Mouse (Mus musculus): ENCODE measurements around the gene Rhoa. TPM values are rescaled to one million over a fixed set of nuclear protein-coding genes. Genes with fewer than 3 reads are reported as not detected.
A peak's percentile ranks its signal among the peaks of the same experiment; 100 is the strongest.

Gene Rhoa
- total RNA-seq, 2 experiments from 2014 or later: 163 to 172 TPM

DNA sequence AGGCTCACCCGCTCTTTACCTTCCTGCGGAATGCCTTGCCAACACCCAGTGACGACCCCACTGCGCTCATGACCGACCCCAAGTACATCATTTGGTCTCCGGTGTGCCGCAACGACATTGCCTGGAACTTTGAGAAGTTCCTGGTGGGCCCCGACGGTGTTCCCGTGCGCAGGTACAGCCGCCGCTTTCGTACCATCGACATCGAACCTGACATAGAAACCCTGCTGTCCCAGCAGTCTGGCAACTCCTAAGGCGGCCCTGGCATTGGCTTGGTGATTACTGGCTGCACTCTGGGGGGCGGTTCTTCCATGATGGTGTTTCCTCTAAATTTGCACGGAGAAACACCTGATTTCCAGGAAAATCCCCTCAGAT is 33.9 kb downstream of the Rhoa start:
- DNase-seq (ENCODE audit: low spot score in 2 of 2): no peak

DNA sequence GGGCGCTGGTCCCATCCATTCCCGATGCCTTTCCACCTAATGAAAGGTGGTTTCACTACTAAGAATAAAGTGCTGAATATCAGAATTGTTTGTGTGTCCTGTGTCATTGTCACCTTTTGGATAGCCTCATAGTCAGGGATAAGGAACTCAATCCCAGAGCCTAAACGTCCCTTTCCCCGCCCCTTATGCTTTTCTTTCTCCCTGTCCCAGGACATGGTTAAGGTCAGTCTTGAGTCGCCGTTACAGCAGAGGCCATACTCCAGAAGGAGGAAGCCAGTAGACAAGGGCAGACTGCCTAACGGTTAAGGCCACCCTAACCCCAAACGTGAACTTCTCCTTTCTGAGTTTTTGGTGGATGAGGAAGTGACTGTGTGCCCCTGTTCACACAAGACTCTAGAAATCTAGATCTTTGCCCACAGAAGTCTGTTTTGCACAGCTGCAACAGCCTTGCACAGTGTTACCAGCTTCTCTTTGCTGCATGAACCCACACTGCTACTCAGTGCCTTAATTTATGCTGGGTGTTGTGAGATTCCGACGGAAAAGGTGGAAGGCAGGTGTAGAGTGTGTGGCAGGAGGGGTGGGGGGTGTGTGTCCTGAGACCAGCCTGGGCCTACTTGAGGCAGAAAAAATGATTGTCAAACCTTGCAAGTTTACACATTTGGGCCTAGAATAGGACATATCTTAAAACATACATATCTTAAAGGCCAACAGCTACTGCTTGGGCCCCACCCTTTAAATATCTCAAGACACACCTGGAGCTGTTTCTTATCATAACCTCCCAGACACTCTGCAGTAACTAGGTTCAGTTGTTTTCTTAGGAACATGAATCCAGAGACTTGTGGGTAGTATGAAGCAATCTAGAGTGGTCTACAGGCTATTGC is 34.6 kb downstream of the Rhoa start:
- DNase-seq (ENCODE audit: low spot score in 2 of 2): no peak

DNA sequence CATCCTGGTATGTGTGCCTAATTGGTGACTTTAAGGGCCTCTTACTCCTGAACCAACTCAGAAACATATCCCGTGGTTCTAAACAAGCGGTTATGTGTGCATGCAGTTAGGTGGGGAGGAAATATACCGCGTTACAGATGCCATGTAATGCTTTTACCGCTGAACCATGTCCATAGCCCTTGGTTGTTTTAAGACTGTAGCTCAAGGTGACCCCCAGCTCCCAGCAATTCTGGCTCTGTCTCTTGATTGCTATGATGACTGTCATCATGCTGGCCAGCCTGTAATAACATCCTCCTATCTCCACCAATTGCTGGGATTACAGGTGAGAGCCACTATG is 35.2 kb downstream of the Rhoa start:
- DNase-seq (ENCODE audit: low spot score in 2 of 2): no peak

DNA sequence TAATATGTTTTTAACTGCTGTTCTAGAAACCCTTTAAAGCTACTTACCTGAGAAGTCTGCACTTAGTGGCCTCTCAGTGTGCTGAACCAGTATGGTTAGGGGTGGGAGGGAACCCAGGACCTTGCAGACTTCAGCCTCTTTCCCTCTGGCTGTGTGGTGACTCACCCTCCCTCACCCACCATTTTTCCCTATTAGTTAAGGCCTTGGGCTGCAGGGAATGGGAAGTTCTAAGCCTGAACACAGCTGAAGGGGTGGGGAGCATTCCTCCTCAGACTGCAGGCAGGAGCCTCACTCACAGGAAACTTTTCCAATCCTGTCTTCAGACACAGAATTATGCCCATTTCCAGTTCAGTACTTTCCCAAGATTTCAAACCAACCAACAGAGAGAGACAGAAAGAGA is 35.9 kb downstream of the Rhoa start:
- no peak for DNase-seq (ENCODE audit: low spot score in 2 of 2)

DNA sequence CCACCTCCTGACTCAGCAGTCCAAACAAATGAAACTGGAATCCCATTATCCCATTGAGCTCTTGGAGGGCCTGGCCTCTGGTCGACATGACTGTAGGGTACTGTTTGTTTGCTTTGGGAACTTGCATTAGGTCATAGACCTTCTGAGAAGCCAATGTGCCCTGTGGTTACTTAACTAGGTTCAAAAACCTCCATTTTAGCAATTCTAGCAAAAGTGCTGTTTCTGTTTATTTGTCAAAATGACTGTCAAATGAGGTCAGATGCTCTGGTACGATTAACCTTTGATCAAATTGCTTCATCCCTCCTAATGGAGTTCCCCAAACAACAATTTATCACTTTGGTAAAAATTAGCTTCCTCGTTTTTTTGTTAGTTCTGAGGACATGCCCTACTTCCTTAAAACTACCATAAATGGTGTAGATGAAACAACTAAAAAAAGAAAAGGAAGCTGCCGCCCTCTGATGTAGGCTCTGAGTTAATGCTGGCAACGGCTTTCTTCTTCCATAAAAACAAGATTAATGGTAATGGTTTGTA is 36.4 kb downstream of the Rhoa start:
- DNase-seq (ENCODE audit: low spot score in 2 of 2): no peak

DNA sequence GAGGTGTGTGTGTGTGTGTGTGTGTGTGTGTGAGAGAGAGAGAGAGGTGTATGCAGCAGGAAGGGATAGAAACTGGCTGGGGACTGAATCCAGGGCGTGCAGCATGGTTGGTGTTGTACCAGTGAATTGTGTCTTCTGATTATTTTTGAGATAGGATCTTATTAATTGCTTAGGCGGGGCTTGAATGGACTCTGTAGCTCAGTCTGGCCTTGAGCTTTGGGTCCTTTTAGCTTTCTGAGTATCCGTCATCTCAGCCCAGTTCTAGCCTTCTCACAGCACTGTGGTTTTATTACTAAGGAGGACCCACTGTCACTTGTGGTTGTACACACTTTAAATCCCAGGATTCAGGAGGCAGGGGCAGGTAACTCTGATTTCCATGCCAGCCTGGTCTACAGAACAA is 37.4 kb downstream of the Rhoa start:
- no peak for DNase-seq (ENCODE audit: low spot score in 2 of 2)

DNA sequence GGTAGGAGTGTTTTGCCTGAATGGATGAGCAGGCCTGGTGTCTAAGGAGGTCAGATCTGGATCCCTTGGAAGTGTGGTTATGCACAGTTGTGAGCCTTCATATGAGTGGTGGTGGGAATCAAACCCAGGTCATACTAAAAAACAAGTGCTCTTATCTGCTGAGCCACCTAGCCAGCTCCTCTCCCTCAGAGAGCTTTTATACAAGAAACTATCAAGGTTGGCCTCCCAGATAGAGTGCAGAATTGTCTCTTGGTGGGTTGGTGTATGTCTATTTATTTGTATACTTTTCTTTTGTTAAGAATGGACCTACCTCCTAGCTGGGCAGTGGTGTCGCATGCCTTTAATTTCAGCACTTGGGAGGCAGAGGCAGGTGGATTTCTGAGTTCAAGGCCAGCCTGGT is 37.9 kb downstream of the Rhoa start:
- DNase-seq (ENCODE audit: low spot score in 2 of 2): no peak

DNA sequence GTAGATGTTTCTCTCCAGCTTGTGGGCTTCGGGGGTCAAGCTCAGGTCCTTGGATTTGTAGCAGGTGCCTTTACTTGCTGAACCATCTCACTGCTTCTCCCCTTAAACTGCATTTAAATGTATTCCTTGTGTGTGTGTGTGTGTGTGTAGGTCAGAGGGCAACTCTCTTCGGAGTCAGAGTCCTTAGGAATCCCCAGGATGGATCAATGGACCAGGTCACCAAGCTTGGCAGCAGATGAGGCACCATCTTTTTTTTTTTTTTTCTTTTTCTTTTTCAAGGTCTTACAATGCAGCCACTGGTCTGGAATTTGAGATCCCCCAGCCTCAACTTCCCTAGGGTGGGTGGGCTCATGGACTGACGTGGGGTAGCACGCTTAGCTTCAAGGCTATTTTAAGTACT is 38.5 kb downstream of the Rhoa start:
- no peak for DNase-seq (ENCODE audit: low spot score in 2 of 2)

DNA sequence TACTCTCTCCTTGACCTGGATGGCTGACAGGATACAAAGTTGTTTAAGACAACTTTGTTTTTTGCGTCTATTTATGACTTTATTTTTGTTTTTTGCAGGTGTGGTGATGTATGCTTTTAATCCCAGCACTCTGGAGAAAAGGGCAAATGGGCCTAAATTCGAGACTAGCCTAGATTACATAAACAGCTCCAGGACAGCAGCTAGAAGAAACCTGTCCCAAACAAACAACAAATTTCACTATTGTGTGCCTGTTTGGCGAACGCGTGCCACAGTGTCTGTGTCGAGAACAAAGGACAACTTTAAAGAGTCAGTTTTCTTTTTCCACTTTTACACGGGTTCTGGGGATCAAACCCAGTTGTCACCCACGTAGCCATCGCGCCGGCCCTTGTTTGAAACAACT is 41.1 kb downstream of the Rhoa start:
- peak in 1 of 2 experiments; percentile 20 for DNase-seq (ENCODE audit: low spot score in 2 of 2)

DNA sequence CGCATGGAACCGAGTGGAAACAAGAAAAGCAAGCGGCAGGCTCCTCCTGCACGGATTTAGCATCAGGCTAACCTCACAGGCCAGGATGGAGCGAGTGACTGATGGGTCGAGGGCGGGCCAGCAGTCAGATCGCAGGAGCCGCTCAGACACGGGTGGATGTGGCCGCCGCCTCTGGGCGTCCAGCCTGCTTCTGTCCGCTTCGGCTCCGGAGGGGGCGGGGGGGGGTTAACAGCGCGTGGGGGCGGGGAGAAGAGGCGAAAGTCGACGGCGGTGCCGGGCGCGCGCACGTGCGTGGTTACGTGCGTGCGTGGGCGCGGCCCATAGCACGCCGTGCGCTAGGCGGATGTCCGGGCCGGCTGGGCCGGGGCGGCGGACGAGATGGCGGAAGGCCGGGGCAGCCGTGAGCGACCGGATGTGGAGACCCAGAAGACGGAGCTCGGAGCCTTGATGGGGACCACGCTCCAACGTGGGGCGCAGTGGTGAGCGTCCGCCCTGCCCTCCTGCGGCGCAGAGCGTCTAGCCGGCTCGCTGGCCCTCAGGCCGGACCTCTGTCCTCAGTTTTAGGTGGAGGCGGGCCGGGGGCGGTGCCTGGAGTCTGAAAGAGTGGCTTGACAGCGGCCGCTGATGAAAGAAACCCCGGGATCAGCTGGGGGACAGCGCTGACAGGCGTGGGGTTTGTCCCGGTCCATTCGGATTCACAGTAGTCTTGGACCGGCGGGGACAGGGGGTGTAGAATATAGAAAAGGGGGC is 41.8 kb downstream of the Rhoa start, which contains the start of gene Usp4:
Gene Usp4, plus strand, starts transcription at position 314 of the 750 bp plus-strand sequence.
- DNase-seq (ENCODE audit: low spot score in 2 of 2): peak; percentile 60 to 90

DNA sequence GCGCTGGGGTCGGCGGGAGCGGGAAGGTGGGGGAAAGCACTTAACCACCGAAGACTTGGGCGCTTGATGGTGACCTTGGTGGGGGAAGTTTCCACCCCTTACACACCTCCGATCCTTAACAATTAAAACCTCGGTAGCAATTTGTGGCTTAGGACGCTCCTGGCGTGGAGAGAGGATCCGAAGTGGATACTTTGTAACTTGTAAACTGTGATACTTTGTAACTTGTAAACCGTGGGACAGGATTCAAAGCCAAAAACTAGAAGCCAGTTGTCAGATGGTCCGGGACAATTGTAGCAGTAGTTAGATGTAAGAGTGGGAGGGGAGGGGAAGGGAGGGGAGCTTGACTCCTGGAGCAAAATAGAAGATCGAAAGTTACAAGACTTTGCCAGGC is 42.4 kb downstream of the Rhoa start:
- DNase-seq (ENCODE audit: low spot score in 2 of 2): no peak

DNA sequence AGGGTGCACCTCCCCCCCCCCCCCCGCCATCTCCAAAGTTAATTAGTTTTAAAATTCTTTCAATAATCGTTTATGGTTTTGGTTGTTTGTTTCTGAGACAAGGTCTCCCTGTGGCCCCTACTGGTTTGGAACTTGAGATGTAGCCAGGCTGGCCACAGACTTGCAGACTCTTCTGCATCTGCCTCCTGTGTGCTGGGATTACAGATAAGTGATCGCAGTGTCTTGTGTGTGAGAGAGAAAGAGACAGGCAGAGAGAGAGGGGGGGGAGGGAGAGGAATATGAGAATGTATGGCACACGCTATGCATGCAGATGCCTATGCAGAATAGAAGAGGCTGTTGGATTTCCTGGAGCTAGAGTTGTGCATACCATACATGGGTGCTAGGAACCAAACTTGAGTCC is 43.8 kb downstream of the Rhoa start:
- no peak for DNase-seq (ENCODE audit: low spot score in 2 of 2)

DNA sequence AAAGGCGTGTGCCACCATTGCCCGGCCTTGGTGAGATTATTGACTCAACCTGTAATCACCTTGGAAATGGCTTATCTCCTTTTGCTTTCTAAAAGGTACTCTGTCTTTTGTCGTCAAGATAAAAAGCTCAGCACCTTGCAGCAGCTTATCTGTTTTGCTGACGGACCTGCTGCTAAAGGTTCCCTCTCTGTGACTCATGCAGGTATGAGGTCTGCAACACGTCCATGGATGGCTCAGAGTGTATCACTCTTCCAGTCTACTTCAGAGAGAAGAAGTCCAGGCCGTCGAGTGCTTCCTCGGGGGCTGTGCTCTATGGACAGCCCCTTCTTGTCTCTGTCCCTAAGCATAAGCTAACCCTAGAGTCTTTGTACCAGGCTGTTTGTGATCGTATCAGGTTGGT is 72.3 kb downstream of the Rhoa start:
- no peak for DNase-seq (ENCODE audit: low spot score in 2 of 2)

DNA sequence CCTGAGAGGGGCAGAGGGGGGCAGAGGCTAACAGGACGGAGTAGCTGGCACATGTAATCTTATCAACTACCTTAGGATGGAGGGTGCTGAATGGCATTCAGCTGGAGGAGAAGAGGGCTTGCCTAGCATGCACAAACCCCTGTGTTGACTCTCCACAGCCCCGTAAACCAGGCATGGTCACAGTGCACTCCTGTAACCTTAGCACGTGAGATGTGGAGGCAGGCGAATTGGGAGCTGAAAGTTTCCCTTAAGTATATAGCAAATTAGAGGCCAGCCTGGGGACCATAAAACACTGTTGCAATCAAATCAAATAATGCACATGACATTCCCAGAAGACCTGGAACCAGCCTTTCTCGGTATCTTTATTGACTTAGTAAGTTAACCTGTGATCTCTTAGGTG is 72.8 kb downstream of the Rhoa start:
- DNase-seq (ENCODE audit: low spot score in 2 of 2): no peak

DNA sequence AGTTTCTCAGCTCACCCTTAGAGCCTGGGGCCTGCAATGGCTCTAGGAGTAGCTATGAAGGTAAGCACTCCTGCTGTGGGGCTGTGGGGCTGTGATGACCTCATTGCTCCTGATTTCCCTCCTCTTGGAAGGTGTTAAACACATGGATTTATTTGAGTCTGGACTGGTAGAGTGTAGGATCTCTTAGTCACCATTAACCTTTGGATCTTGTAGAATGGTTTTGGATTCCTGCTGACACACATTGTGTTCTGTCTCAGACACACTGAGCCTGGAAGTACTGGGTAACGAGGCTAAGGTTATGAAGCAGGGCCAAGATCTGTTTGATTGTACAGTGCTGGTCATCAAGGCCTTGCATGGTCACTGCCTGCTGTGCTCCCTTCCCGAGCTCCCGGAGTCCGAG is 73.4 kb downstream of the Rhoa start:
- DNase-seq (ENCODE audit: low spot score in 2 of 2): no peak

DNA sequence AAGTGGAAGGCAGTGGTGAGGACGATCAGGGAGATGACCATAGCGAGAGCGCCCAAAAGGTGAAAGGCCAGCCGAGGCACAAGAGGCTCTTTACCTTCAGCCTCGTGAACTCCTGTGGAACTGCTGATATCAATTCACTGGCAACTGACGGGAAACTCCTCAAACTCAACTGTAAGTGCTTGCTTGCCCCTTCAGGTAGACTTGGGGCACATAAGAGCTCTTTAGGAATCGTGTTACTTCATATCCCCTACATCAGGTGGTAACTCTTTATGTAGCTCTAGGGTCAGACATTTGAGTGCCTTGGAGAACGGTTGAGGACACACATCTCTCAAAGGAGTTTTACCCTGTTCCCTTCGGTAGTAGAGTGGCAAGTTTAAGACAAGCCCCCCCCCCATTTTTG is 75.5 kb downstream of the Rhoa start:
- DNase-seq (ENCODE audit: low spot score in 2 of 2): no peak

DNA sequence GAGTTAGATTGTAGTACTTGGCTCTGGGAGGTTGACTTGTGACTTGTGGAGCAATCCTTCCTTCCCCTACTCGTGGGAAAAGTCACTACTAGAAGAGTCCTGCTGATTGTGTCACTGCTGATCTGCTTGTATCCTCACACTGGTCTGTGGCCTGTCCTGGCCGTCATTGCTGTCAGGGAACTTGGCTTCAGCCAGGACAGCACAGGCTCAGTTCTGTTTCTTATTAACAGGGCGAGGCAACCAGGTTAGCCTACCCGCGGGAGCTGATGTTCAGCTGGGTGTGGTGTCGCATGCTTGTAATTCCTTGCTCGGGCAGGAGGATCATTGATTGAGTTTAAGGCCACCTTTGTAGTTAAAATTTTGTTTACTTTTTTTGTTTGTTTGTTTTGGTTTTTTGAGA is 79.1 kb downstream of the Rhoa start:
- no peak for DNase-seq (ENCODE audit: low spot score in 2 of 2)

DNA sequence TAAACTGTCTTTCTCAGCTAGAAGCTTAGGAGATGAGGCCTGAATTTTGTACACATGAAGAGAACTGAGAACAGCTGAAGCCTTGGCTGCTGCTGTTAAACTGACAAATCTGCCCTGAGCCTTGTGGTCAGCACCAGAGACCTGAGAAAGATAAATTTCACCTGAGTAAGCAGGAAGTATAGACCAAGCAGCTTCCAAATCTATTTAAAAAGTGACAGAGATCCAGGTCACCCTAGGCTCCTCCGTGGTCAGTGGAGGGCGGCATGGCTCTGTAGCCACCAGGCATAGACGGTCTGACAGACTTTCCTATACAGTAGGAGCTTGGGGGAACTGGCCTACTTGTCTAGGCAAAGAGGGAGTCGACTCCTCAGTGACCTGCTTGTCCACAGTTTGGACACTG is 80.9 kb downstream of the Rhoa start:
- DNase-seq (ENCODE audit: low spot score in 2 of 2): no peak
